Mouse (Mus musculus) NIH3T3 (cell line): ENCODE measurements around the gene Dars.
A peak's percentile ranks its signal among the peaks of the same experiment; 100 is the strongest.

Experiments
- DNase-seq: peaks from one replicate; pipeline ENCODE4 v3.0.0-alpha.2; 2012; ENCODE audit warnings: low read depth

Gene Dars

GRCm38 (mm10) chr1:128417533-128417888, 343 bp upstream of the Dars start:
- no peak for DNase-seq

GRCm38 (mm10) chr1:128411141-128411540, 6.0 kb downstream of the Dars start:
- no peak for DNase-seq

- no peak for DNase-seq
These were observed 10.3 kb downstream of the Dars start for GRCm38 (mm10) chr1:128406846-128407245.

DNA sequence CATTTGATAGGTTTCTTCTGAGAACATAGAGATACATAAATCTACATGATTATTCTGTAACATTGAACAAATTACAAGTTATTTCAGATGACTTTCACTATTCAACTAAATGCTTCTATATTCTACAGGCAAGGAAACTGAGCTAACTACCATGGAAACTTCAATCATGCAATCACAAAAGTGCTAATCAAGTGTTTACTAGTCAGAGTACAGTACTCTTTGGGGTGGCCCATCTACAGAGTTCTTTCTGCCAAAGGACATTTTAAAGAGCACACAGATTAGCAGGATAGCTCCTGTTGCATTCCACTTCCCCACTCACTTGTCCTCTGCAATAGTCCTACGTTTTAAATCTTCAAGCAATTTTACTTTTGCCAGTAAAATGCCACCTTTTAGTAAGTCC, 11.5 kb downstream of the Dars start:
- DNase-seq = no peak

DNA sequence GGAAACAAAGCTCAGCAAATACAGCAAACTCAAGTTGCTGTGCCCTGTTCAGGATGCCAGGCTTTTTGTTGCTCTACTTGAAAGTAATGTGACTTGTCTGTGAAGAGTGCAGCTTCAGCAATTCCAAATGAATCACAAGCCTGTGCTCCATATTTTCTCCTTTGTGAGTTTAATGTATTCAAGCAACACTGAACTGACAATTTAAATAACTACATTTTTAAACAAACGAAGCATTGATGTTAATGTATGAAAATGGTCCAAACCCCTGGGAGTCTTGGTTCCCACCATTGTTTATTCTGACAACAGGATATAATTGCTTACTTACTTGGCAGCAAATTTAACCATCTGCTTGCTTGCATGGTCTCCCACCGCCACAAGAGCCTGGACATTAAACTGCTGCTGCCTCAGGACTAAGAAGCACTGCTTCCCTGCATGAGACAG, 12.1 kb downstream of the Dars start:
- no peak for DNase-seq

DNA sequence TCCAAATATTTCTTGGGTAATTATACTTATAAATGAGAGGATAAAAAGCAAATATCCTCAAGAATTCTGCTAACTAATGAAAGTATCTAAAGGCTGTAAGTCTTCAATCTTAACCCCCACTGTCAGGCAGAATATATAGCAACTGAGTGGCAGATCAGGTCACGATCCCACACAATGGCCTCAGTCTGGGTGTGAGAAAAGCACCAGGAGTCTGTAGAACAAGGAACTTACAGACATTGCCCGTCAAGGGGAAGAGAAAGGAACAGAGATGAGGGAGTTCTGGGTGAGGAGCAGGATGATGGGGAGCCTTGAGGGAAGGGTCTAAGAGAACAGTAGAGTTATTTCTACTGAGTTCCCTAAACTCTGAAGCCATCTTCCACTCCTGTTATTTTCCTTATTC, 16.2 kb downstream of the Dars start:
- DNase-seq = no peak

DNA sequence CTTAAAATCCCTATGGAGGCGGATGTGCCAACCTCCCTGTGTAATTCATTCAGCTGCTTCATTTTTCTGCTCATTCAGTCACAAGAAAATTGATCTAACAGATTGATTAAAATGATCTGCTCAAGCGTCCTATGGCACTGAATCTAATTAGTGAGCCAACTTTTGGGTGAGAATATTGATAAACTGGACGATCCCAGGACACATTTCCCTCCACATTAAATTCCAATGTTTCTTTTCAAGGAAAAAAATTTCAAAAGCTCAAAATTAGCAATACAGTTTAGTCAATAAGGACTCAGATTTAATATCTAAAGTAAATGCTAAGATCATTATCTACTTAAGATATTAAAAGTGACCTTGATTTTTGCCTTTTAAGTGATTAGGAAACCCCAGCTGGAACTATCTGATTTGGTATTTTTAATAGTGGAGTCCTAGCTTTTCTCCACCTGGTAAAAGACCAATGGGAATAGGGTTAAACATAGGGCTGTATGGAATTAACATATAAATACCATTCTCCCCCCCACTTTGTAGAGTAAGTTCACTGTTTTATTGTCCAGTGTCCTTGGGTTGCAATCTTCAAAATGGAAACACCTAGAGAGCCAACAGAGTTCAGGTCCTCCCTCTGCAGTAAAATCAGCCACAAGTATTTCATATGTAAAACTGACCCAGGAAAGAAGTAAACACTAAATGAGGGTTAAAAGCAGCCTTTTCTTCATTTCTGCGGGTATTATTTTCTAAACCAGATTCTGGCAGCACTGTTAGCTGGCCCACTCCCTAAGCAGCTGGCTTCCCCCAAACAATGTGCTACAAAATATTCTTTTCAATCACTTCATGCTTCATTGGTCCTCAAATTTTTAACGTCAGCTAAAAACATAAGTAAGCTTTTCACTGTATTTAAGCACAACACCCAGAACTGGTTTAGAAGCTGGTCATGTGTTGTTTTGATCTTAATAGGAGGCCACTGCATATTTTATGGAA, 16.9 kb downstream of the Dars start:
- DNase-seq = no peak

DNA sequence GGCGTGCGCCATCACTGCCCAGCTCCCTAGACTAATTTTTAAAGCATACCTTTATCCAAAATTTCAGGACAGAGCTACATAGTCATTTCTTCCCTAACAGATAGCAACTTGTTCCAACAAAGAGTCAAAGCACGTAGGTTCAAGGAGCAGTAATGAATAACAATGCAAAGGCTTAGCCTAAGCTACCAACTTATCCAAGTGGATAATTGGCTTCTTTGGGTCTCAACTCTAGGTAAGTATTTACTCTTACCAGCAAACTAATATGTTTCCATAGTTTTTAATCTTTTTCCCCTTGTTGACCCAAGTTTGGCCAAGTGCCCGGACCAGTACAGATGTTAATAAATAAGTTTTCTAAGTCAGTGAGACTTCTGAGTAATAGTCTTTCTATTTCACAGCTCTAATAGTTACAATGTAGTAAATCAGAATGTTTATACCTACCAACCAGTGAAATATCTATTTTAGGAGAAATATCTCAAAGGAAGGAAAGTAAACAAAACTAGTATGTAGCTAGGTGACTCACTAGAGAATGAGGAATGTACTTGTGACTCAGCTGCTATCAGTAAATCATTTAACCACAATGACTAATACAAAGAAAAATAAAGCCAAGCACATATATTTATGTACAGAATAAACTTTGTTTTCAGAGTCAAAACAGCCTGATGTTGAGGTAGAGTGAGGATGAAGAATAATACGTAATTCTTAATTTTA, 18.3 kb downstream of the Dars start:
- DNase-seq = peak; percentile 89

- DNase-seq = no peak
These were observed 22.5 kb downstream of the Dars start for GRCm38 (mm10) chr1:128394657-128395056.

DNA sequence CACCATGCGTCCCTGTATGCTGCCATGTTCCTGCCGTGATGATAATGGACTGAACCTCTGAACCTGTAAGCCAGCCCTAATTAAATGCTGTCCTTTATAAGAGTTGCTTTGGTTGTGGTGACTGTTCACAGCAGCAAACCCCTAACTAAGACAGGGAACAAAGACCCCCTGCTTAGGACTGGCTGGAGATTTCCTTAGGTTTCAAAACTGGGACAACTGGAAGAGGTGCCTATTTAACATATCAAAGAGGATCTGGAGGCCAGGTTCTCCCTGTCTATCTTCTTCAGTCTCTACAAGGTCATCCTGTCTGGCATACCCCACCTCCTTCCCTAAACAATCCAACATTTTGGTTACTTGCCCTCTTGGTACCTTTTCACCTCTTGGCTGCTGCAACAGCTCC, 24.8 kb downstream of the Dars start:
- no peak for DNase-seq

DNA sequence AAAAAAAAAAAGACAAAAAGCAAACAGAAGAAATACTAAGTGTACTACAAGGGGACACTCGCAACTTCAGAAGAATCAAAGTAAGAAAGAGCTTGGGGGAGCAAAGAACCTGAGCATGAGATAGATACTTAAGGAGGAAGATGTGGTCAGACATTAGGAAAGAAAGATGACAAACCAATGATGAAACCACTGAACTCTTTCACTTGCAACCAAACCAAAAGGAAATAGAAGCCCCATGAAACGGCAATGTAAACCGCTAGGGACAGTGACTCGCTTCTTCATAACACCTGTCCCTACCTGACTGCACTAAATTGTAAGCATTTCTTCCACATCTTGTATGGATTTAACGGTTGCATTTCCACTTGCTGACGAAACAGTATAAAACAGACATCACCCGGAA, 30.7 kb downstream of the Dars start:
- no peak for DNase-seq

GRCm38 (mm10) chr1:128376841-128377240, 40.3 kb downstream of the Dars start:
- DNase-seq = no peak

DNA sequence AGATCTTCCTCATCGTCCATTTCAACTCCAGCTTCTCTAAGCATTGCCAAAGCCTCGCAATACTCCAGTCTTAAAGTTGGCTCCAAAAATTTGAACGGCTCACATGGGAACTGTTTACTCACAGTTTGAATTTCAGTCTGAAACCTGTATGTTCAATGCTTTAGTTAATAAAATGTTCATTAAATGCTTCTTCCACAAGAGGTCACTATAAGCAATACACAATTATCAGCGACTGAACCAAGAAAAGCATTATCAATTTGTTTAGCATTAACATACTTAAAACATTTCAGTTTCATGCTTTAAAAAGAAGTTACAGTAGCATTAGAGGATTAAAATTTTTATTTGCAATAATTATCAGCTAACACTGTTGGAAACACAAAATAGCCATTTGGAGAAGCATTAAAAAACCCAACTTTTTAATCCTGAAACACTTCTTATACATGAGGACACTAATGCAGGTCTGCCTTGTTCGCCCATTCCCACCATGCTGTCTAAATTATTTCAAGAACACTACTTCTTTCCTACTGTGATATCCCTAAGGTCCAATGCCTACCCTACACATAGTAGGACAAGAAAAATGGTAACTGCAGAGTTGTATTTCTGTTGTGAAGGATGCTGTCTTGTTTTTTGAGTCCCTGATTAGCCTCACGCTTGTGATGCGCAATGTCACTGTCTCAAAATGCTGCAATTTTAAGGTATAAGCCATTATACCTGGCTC, 44.9 kb downstream of the Dars start:
- DNase-seq = peak; percentile 48

- DNase-seq = peak; percentile 81
These were observed 48.3 kb downstream of the Dars start for GRCm38 (mm10) chr1:128368732-128369441.

- peak; percentile 65 for DNase-seq
These were observed 56.6 kb downstream of the Dars start for GRCm38 (mm10) chr1:128360601-128361000.

DNA sequence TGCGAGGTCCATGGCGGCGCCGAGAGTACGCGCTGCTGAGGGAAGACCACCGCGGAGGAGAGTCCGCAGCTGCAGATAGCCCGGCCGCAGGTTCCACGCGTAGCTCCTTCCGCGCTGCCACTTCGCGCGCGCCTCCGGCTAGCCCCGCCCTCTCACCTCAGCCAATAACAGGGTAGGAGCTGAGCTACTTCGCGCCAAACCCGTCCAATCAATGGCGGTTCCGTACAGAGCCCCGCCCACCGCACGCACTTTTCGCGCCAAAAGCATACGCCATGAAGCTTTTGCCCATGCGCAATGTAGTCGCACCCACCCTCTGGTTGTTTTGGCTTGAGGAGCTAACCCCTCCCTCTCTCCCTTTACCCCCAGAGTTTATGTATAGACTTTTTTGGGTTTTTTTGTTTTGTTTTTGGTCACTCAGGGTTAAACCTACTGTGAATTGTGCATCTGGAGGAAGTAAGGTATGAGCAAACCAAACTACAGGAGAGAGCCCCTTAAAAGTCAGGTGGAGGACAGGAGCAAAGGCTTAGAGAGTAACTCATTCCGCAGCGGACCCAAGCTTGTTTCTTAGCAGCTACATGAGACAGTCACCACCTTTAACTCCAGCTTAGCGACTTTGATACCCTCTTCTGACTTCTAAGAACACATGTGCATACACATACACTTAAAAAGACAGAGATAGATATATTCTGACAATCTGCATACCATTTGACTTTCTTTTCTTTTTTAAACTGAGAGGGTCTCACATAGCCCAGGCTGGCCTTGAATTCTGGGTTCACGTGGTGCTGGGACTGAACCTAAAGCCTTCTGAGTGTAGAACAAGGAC, 57.4 kb downstream of the Dars start, which contains the start of gene Mcm6:
TSS of gene Mcm6 (minus strand) at position 111 of the 823 bp plus-strand sequence.
- peak; percentile 97 for DNase-seq

- DNase-seq = peak; percentile 84
These were observed 58.1 kb downstream of the Dars start for GRCm38 (mm10) chr1:128358916-128359553.

DNA sequence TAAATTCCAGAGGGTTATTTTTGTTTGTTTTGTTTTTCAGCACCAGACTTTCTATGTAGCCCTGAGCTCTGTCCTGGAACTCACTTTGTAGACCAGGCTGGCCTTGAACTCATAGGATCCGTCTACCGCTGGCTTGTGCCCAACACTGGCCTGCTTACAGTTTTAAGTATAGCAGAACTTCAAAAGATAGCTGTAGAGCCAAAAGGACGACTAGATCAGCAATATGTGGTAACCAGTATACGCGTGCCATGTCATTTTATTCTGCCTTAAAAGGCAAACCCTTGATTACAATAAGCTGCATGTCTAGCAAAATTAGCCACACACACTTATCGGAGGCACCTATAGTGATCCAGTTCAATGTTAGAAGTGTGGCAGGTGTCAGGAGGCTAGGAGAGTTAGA, 58.9 kb downstream of the Dars start:
- peak; percentile 30 for DNase-seq

DNA sequence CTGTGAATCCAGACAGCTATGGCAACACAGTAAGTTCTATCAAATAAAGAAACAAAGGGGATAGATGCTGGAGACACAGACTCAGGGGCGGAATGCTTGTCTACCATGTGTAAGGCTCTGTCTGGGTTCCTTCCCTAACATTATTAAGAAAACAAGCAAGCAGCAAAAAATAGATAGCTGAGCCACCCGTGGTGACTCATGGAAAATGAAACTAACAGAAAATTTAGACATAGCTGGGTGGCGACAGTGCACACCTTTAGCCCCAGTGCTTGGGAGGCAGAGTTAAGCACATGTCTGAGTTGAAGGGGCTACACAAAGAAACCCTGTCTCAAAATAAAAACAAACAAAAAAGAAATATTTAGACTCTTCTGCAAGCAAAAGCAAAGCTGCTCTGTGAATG, 59.7 kb downstream of the Dars start:
- peak; percentile 60 for DNase-seq

DNA sequence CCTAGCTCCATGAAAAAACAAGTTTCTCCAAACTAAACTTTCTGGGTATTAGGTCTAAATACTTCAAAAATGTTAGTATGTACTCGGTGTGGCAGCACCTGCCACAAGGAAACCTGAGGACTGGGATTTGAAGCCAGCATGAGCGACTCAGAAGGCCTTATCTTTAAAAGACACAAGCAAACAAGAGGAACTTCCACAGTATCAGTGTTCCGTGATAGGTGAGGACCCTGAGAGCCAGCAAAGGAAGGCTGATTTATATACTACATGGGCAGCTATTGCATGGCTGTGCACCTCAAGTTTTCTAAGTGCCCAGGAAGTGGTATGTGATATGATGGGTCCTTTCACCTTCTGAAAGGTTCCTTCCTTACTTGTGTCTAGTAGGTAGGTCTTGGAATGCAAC, 64.1 kb downstream of the Dars start:
- no peak for DNase-seq
